Mouse (Mus musculus) MEL (cell line): ENCODE data around the gene Fancl. TPM values are rescaled to one million over a fixed set of nuclear protein-coding genes. Genes with fewer than 3 reads are reported as not detected.

Experiments used
- DNase-seq: peaks from one replicate; pipeline ENCODE4 v3.0.0; 2011; ENCODE audit warnings: low read depth, low spot score
- H3K27ac ChIP-seq: 2 replicates; pipeline ENCODE4 v1.5.1; 2012; ENCODE audit warnings: low read depth, mild to moderate bottlenecking, control low read depth, low read length, moderate library complexity; ENCODE audit not compliant: control insufficient read depth
- H3K27me3 ChIP-seq, 2 experiments: fragments of 150-350 bp in 1 of 2; sonication (generic) in 1 of 2; 2 replicates each; pipeline ENCODE4 v1.6.1; 2012; ENCODE audit warnings: low read length in 2 of 2, mild to moderate bottlenecking in 2 of 2, improper control_type of control experiment in 1 of 2, moderate library complexity in 1 of 2; ENCODE audit not compliant: insufficient read depth in 2 of 2, control insufficient read depth in 1 of 2
- H3K36me3 ChIP-seq, 2 experiments: 2 replicates each; pipeline ENCODE4 v1.6.1; 2012 to 2014; ENCODE audit warnings: low read length in 2 of 2, improper control_type of control experiment in 1 of 2, inconsistent platforms in 1 of 2, mild to moderate bottlenecking in 1 of 2; ENCODE audit not compliant: insufficient read depth in 2 of 2, control insufficient read depth in 1 of 2
- H3K4me1 ChIP-seq, 2 experiments: fragments of 150-350 bp in 1 of 2; sonication (generic) in 1 of 2; 2 replicates each; pipeline ENCODE4 v1.6.1; 2012; ENCODE audit warnings: low read length in 2 of 2, improper control_type of control experiment in 1 of 2, mild to moderate bottlenecking in 1 of 2; ENCODE audit not compliant: insufficient read depth in 2 of 2, control insufficient read depth in 1 of 2
- H3K4me3 ChIP-seq, 2 experiments: fragments of 150-350 bp in 1 of 2; sonication (generic) in 1 of 2; 2 replicates each; pipeline ENCODE4 v1.5.1; 2012; ENCODE audit warnings: low read depth in 2 of 2, low read length in 2 of 2, mild to moderate bottlenecking in 2 of 2, moderate library complexity in 2 of 2, control low read depth in 1 of 2, improper control_type of control experiment in 1 of 2; ENCODE audit not compliant: control insufficient read depth in 1 of 2, insufficient read depth in 1 of 2
- H3K79me2 ChIP-seq: 2 replicates; pipeline ENCODE4 v1.6.1; 2012; ENCODE audit warnings: mild to moderate bottlenecking, low read length, moderate library complexity; ENCODE audit not compliant: control insufficient read depth, poor library complexity, insufficient read depth
- H3K9ac ChIP-seq: 2 replicates; pipeline ENCODE4 v1.6.1; 2012; ENCODE audit warnings: low read depth, mild to moderate bottlenecking, control low read depth, low read length, moderate library complexity; ENCODE audit not compliant: control insufficient read depth, poor library complexity, severe bottlenecking
- H3K9me3 ChIP-seq: fragments of 150-350 bp; sonication (generic); replicated peaks from 2 replicates; pipeline ENCODE4 v1.6.1; 2012; ENCODE audit warnings: mild to moderate bottlenecking, low read length, improper control_type of control experiment, moderate library complexity; ENCODE audit not compliant: insufficient read depth
- CTCF ChIP-seq, 3 experiments: IDR thresholded peaks in 2 of 3; conservative IDR thresholded peaks in 1 of 3; 2 replicates each; pipeline ENCODE4 v1.5.1; 2011 to 2012; ENCODE audit warnings: low read length in 3 of 3, low read depth in 2 of 3, mild to moderate bottlenecking in 2 of 3, improper control_type of control experiment in 1 of 3, inconsistent platforms in 1 of 3, mixed read lengths in 1 of 3, moderate library complexity in 1 of 3; ENCODE audit not compliant: control insufficient read depth in 1 of 3, insufficient read depth in 1 of 3, poor library complexity in 1 of 3, severe bottlenecking in 1 of 3
- ELF1 ChIP-seq: IDR thresholded peaks from 2 replicates; pipeline ENCODE4 v1.6.1; 2014; ENCODE audit warnings: low read depth, mild to moderate bottlenecking, inconsistent platforms, low read length, improper control_type of control experiment, moderate library complexity
- ETS1 ChIP-seq: IDR thresholded peaks from 2 replicates; pipeline ENCODE4 v1.6.1; 2012; ENCODE audit warnings: low read depth, mild to moderate bottlenecking, inconsistent platforms, low read length, improper control_type of control experiment, moderate library complexity
- GATA1 ChIP-seq: IDR thresholded peaks from 2 replicates; pipeline ENCODE4 v1.6.1; 2011; ENCODE audit warnings: low read depth, low read length, improper control_type of control experiment
- KAT2A ChIP-seq: conservative IDR thresholded peaks from 2 replicates; pipeline ENCODE4 v1.6.1; 2012; ENCODE audit warnings: low read depth, low read length, improper control_type of control experiment, inconsistent platforms
- MAFK ChIP-seq: IDR thresholded peaks from 2 replicates; pipeline ENCODE4 v1.6.1; 2011; ENCODE audit warnings: low read depth, mild to moderate bottlenecking, low read length, improper control_type of control experiment, borderline replicate concordance
- MAX ChIP-seq: IDR thresholded peaks from 2 replicates; pipeline ENCODE4 v1.6.1; 2011; ENCODE audit warnings: low read length, improper control_type of control experiment
- MEF2A ChIP-seq: IDR thresholded peaks from 2 replicates; pipeline ENCODE4 v1.6.1; 2014; ENCODE audit warnings: low read depth, mild to moderate bottlenecking, inconsistent platforms, low read length, improper control_type of control experiment; ENCODE audit not compliant: poor library complexity, insufficient replicate concordance, severe bottlenecking; ENCODE audit errors: extremely low read depth
- MYC ChIP-seq: IDR thresholded peaks from 2 replicates; pipeline ENCODE4 v1.6.1; 2011; ENCODE audit warnings: low read depth, mild to moderate bottlenecking, low read length, improper control_type of control experiment, moderate library complexity
- POLR2A ChIP-seq, 2 experiments: IDR thresholded peaks; 2 replicates each; pipeline ENCODE4 v1.6.1; 2011 to 2012; ENCODE audit warnings: low read length in 2 of 2, mild to moderate bottlenecking in 2 of 2, control low read depth in 1 of 2, improper control_type of control experiment in 1 of 2, low read depth in 1 of 2, moderate library complexity in 1 of 2; ENCODE audit not compliant: control insufficient read depth in 1 of 2, insufficient read depth in 1 of 2, poor library complexity in 1 of 2
- POLR2AphosphoS2 ChIP-seq: IDR thresholded peaks from 2 replicates; pipeline ENCODE4 v1.6.1; 2011; ENCODE audit warnings: low read length, improper control_type of control experiment
- POLR2AphosphoS5 ChIP-seq: IDR thresholded peaks from 2 replicates; pipeline ENCODE4 v1.6.1; 2012; ENCODE audit warnings: low read depth, borderline replicate concordance, mild to moderate bottlenecking, inconsistent platforms, low read length, moderate library complexity, mixed read lengths
- RAD21 ChIP-seq: IDR thresholded peaks from 2 replicates; pipeline ENCODE4 v1.6.1; 2011; ENCODE audit warnings: mild to moderate bottlenecking, low read depth, low read length, improper control_type of control experiment
- RCOR1 ChIP-seq: IDR thresholded peaks from 2 replicates; pipeline ENCODE4 v1.6.1; 2012; ENCODE audit warnings: low read depth, mild to moderate bottlenecking, inconsistent platforms, low read length, improper control_type of control experiment
- SIN3A ChIP-seq: IDR thresholded peaks from 2 replicates; pipeline ENCODE4 v1.6.1; 2012; ENCODE audit warnings: low read length, improper control_type of control experiment, inconsistent platforms
- SMC3 ChIP-seq: IDR thresholded peaks from 2 replicates; pipeline ENCODE4 v1.6.1; 2011; ENCODE audit warnings: low read depth, low read length, improper control_type of control experiment
- TAL1 ChIP-seq: IDR thresholded peaks from 2 replicates; pipeline ENCODE4 v1.6.1; 2012; ENCODE audit warnings: mild to moderate bottlenecking, inconsistent platforms, low read length, moderate library complexity, mixed read lengths
- TBP ChIP-seq: IDR thresholded peaks from 2 replicates; pipeline ENCODE4 v1.8.0; 2011; ENCODE audit warnings: low read depth, low read length, improper control_type of control experiment
- USF1 ChIP-seq: IDR thresholded peaks from 2 replicates; pipeline ENCODE4 v1.6.1; 2014; ENCODE audit warnings: low read depth, mild to moderate bottlenecking, inconsistent platforms, low read length, improper control_type of control experiment, moderate library complexity
- USF2 ChIP-seq, 2 experiments: IDR thresholded peaks; 2 replicates each; pipeline ENCODE4 v1.6.1; 2011 to 2012; ENCODE audit warnings: improper control_type of control experiment in 2 of 2, low read length in 2 of 2, borderline replicate concordance in 1 of 2, inconsistent platforms in 1 of 2, low read depth in 1 of 2, mild to moderate bottlenecking in 1 of 2; ENCODE audit not compliant: insufficient read depth in 1 of 2
- ZC3H11A ChIP-seq: IDR thresholded peaks from 2 replicates; pipeline ENCODE4 v1.6.1; 2012; ENCODE audit warnings: low read depth, mild to moderate bottlenecking, inconsistent platforms, low read length, improper control_type of control experiment
- ZMIZ1 ChIP-seq: IDR thresholded peaks from 2 replicates; pipeline ENCODE4 v1.6.1; 2012; ENCODE audit warnings: low read depth, mild to moderate bottlenecking, inconsistent platforms, low read length, improper control_type of control experiment, moderate library complexity
- ZNF384 ChIP-seq: IDR thresholded peaks from 2 replicates; pipeline ENCODE4 v1.6.1; 2012; ENCODE audit warnings: low read depth, mild to moderate bottlenecking, inconsistent platforms, low read length, improper control_type of control experiment
- polyA plus RNA-seq, 2 experiments: library from polyadenylated mRNA; stranded (reverse) in 1 of 2; unstranded in 1 of 2; fragments of >175 nt in 1 of 2; fragments of >200 nt in 1 of 2; gene quantifications; 2 replicates each; pipeline versions ENCODE4 v1.2.1 to v1.2.4; 2012; ENCODE audit warnings: low replicate concordance in 2 of 2, low read depth in 1 of 2; ENCODE audit not compliant: insufficient read length in 2 of 2, insufficient read depth in 1 of 2, missing spikeins in 1 of 2
- total RNA-seq: library from RNA; depleted of rRNA; stranded (reverse); fragments of 300-350 nt; gene quantifications from 2 replicates; pipeline ENCODE4 v1.2.3, GENCODE M21; 2012

Fancl gene
- total and polyA plus RNA-seq, 3 experiments, result 21.3 to 35.8 TPM; not detected in 1

GRCm38 (mm10) chr11:26395561-26395960, 9.6 kb downstream of the Fancl start:
- Histone ChIP-seq H3K36me3 (no peaks in the 10 kb centered on the region; a peak in 1 of 4 replicates), H3K9me3 (no peaks in the 10 kb centered on the region), H3K79me2 (peaks cover 2% of the 10 kb centered on the region; the same call in 1 of the 2 replicates), H3K4me1 (no peaks in the 10 kb centered on the region), H3K27ac (no peak overlapping the region), H3K9ac (no peak overlapping the region), H3K27me3 (no peaks in the 10 kb centered on the region), H3K4me3 (no peak overlapping the region)
- TF ChIP-seq ZC3H11A, result no peak
- no peak for TF ChIP-seq ZNF384
- TF ChIP-seq SIN3A, result no peak
- no peak for TF ChIP-seq MYC
- TF ChIP-seq MAX, result no peak
- no peak for TF ChIP-seq USF2 (IDR thresholded peaks at IDR 0.05; ENCODE audit: borderline replicate concordance in 1 of 2, insufficient read depth in 1 of 2, low read depth in 1 of 2, low read length in 2 of 2)
- DNase-seq, result no peak

GRCm38 (mm10) chr11:26412972-26413371, 27.0 kb downstream of the Fancl start:
- Histone ChIP-seq H3K27me3 (no peaks in the 10 kb centered on the region), H3K9ac (no peak overlapping the region), H3K36me3 (no peaks in the 10 kb centered on the region; a peak in 2 of 4 replicates), H3K27ac (no peak overlapping the region), H3K4me3 (no peak overlapping the region), H3K4me1 (no peaks in the 10 kb centered on the region), H3K9me3 (no peaks in the 10 kb centered on the region), H3K79me2 (no peaks in the 10 kb centered on the region)
- TF ChIP-seq POLR2AphosphoS5 (peak; percentile 33; the same call in 1 of the 2 replicates), MAX (no peak)
- DNase-seq, result no peak

- Histone ChIP-seq H3K36me3 (peaks cover 0 to 2% of the 10 kb centered on the region in 2 experiments; a peak in 2 of 4 replicates), H3K79me2 (no peaks in the 10 kb centered on the region), H3K9me3 (no peaks in the 10 kb centered on the region), H3K27me3 (no peaks in the 10 kb centered on the region), H3K9ac (no peak overlapping the region), H3K27ac (no peak overlapping the region), H3K4me3 (no peak overlapping the region), H3K4me1 (no peaks in the 10 kb centered on the region)
- DNase-seq, result no peak
- TF ChIP-seq SIN3A (no peak), ELF1 (no peak), ZMIZ1 (no peak), POLR2AphosphoS2 (no peak), TAL1 (no peak), ZNF384 (no peak), GATA1 (no peak), USF1 (no peak), ETS1 (no peak), CTCF (IDR thresholded peaks at IDR 0.05 in 2 of 3, conservative IDR thresholded peaks at IDR 0.05 in 1 of 3; ENCODE audit: control insufficient read depth in 1 of 3, insufficient read depth in 1 of 3, low read depth in 2 of 3, low read length in 3 of 3, poor library complexity in 1 of 3, severe bottlenecking in 1 of 3) (no peak), MAX (no peak), KAT2A (no peak), POLR2A (IDR thresholded peaks at IDR 0.05; ENCODE audit: control insufficient read depth in 1 of 2, insufficient read depth in 1 of 2, low read depth in 1 of 2, low read length in 2 of 2, poor library complexity in 1 of 2) (no peak), SMC3 (no peak), MEF2A (no peak), RAD21 (no peak), RCOR1 (no peak), TBP (no peak), MAFK (no peak)
Observed at GRCm38 (mm10) chr11:26421472-26421871, 35.5 kb downstream of the Fancl start.
